Mouse (Mus musculus) G1E (cell line): ENCODE measurements around the gene C5ar2. TPM values are rescaled to one million over a fixed set of nuclear protein-coding genes. Genes with fewer than 3 reads are reported as not detected.

Experiments
- ATAC-seq: 2 replicates; pipeline ENCODE4 v1.8.0; 2016; ENCODE audit warnings: mild to moderate bottlenecking; ENCODE audit not compliant: insufficient number of reproducible peaks, poor library complexity, low FRiP score, severe bottlenecking; ENCODE audit errors: extremely low read depth
- DNase-seq: peaks from one replicate; pipeline ENCODE4 v3.0.0; 2012; ENCODE audit warnings: low spot score
- H3K27me3 ChIP-seq: 2 replicates; pipeline ENCODE4 v1.6.1; 2012; ENCODE audit warnings: mild to moderate bottlenecking, low read length, inconsistent platforms; ENCODE audit not compliant: insufficient read depth
- H3K36me3 ChIP-seq: replicated peaks from 2 replicates; pipeline ENCODE3; 2012; ENCODE audit warnings: mild to moderate bottlenecking, inconsistent platforms
- H3K4me1 ChIP-seq: 2 replicates; pipeline ENCODE4 v1.6.1; 2012; ENCODE audit warnings: low read depth, low read length, inconsistent platforms, mixed read lengths; ENCODE audit not compliant: insufficient read depth
- H3K4me3 ChIP-seq: 2 replicates; pipeline ENCODE4 v1.5.1; 2012; ENCODE audit warnings: low read depth, mild to moderate bottlenecking, inconsistent platforms, low read length, moderate library complexity, mixed read lengths
- H3K9me3 ChIP-seq: replicated peaks from 2 replicates; pipeline ENCODE4 v1.6.1; 2012; ENCODE audit warnings: inconsistent platforms
- CTCF ChIP-seq: IDR thresholded peaks from 2 replicates; pipeline ENCODE4 v1.5.1; 2012; ENCODE audit warnings: low read depth, low read length, inconsistent platforms, mixed read lengths
- GATA1 ChIP-seq: IDR thresholded peaks from 2 replicates; pipeline ENCODE4 v1.6.1; 2012; ENCODE audit warnings: borderline replicate concordance, low read length, inconsistent platforms, mixed read lengths
- GATA2 ChIP-seq: IDR thresholded peaks from 2 replicates; pipeline ENCODE4 v1.6.1; 2012; ENCODE audit warnings: low read depth, low read length, inconsistent platforms, borderline replicate concordance
- POLR2AphosphoS5 ChIP-seq: IDR thresholded peaks from 2 replicates; pipeline ENCODE4 v1.6.1; 2012; ENCODE audit warnings: low read depth, low read length, inconsistent platforms; ENCODE audit not compliant: insufficient replicate concordance
- TAL1 ChIP-seq: conservative IDR thresholded peaks from 2 replicates; pipeline ENCODE4 v1.6.1; 2012; ENCODE audit warnings: low read depth, low read length, inconsistent platforms, mixed read lengths
- polyA plus RNA-seq: library from polyadenylated mRNA; stranded (reverse); fragments of >175 nt; gene quantifications from 2 replicates; pipeline ENCODE4 v1.2.3, GENCODE M21; 2012
- total RNA-seq, 2 experiments: library from RNA; stranded (forward) in 1 of 2; stranded (reverse) in 1 of 2; fragments of 200-1000 nt in 1 of 2; fragments of >200 nt in 1 of 2; fragmentation: Nextera tagmentation in 1 of 2; gene quantifications; 2 replicates each; pipeline ENCODE4 v1.2.3; 2014 to 2017

C5ar2 gene
- total and polyA plus RNA-seq, 3 experiments: 0.02 to 0.27 (median 0.23) TPM

GRCm38 (mm10) chr7:16213986-16214385 is 30.0 kb downstream of the C5ar2 start:
- DNase-seq (no peak), ATAC-seq (no peak)
- H3K27me3 ChIP-seq: no peaks in the 10 kb centered on the region
- no peak for TF ChIP-seq TAL1
- no peak for TF ChIP-seq GATA1
- no peak for TF ChIP-seq POLR2AphosphoS5
- no peak for TF ChIP-seq GATA2
- no peak for TF ChIP-seq CTCF
- H3K4me1 ChIP-seq: 0 out of 2 replicates have a peak, but pooled peaks cover 3% of the 10 kb centered on the region
- H3K36me3 ChIP-seq: peaks cover 95% of the 10 kb centered on the region
- H3K9me3 ChIP-seq: no peaks in the 10 kb centered on the region
- H3K4me3 ChIP-seq: no peak overlapping the region

- Histone ChIP-seq H3K4me3 (no peak overlapping the region), H3K36me3 (peaks cover 95% of the 10 kb centered on the region), H3K9me3 (no peaks in the 10 kb centered on the region), H3K27me3 (no peaks in the 10 kb centered on the region), H3K4me1 (0 out of 2 replicates have a peak, but pooled peaks cover 3% of the 10 kb centered on the region)
- no peak for TF ChIP-seq POLR2AphosphoS5
- no peak for TF ChIP-seq TAL1
- TF ChIP-seq GATA2: no peak
- TF ChIP-seq CTCF: no peak
- TF ChIP-seq GATA1: no peak
- DNase-seq (no peak), ATAC-seq (no peak)
Measured at GRCm38 (mm10) chr7:16213196-16213595, 30.8 kb downstream of the C5ar2 start.

DNA sequence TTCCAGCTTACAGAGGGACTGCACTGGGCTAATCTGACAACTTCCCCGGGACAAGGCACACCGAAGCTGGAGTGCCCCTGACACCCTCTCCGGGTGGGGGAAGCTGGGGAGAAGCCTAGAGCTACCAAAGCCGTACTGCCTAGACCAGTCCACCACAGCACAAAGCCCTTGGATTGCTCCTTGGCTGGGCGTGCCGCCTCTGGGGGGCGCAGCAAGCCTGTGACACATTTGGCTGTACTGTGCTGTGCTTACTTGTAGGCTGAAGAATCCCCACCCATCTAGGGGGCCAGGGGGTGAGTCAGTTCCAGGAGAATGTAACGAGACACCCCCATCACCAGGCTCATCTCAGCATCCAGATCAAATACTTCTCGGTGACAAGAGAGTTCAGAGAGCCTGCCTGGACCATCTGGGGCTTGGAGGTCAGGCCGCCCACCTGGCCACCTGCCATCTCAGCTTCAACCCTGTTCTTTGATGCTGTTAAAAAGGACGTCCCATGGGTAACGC is 33.0 kb downstream of the C5ar2 start:
- H3K27me3 ChIP-seq: no peaks in the 10 kb centered on the region
- DNase-seq (no peak), ATAC-seq (no peak)
- peaks cover 7% of the 10 kb centered on the region; the same call in 1 of the 2 replicates for H3K4me1 ChIP-seq
- H3K9me3 ChIP-seq: no peaks in the 10 kb centered on the region
- no peak overlapping the region for H3K4me3 ChIP-seq
- TF ChIP-seq TAL1: no peak
- TF ChIP-seq CTCF: no peak
- no peak for TF ChIP-seq POLR2AphosphoS5
- TF ChIP-seq GATA2: no peak
- no peak for TF ChIP-seq GATA1
- peaks cover 89% of the 10 kb centered on the region for H3K36me3 ChIP-seq

DNA sequence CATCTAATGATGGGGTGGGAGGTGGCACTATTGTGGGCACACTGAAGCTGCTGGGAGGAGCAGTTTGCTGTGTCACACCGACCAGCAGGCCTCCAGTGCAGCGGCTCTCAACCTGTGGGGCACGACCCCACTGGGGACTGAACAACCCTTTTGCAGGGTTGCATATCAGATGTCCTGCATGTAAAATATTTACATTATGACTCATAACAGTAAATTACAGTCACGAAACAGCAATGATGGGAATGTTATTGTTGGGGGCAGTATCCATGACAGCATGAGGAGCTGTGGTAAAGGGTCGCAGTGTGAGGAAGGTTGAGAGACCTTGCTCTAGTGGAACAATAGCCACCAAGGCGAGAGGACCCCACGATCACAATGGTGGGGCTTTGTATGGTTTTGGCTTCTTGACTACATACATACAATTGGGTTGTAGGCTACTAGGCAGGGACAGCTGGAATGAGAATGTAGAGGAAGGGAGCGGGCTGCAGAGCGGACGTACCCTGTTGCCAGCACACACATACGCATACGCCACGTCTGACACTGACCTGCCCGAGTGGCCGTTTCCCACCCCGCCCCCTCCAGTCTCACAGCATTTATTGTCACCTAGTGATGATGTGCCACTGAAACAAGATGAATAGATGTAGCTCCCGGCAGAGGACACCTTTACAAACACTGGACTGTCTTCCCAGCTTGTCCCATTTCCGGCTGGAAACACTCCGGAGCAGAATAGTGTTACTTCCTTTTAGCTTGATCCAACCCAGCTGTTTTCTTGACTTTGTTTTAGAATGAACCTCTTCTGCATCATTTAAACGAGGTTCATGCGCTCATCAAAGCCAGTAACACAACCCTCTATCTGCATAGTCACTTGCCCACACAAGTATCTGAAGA is 34.9 kb downstream of the C5ar2 start:
- Histone ChIP-seq H3K36me3 (peaks cover 89% of the 10 kb centered on the region), H3K9me3 (no peaks in the 10 kb centered on the region), H3K4me3 (no peak overlapping the region), H3K4me1 (peaks cover 14% of the 10 kb centered on the region), H3K27me3 (no peaks in the 10 kb centered on the region)
- DNase-seq (no peak), ATAC-seq (no peak)
- TF ChIP-seq POLR2AphosphoS5: no peak
- TF ChIP-seq GATA2: no peak
- TF ChIP-seq TAL1: no peak
- TF ChIP-seq GATA1: no peak
- no peak for TF ChIP-seq CTCF

- TF ChIP-seq TAL1 (no peak), POLR2AphosphoS5 (no peak), GATA2 (no peak), GATA1 (no peak), CTCF (no peak)
- H3K36me3 ChIP-seq: peaks cover 89% of the 10 kb centered on the region
Measured at GRCm38 (mm10) chr7:16207496-16207895, 36.5 kb downstream of the C5ar2 start.

GRCm38 (mm10) chr7:16207076-16207475 is 36.9 kb downstream of the C5ar2 start:
- Histone ChIP-seq H3K4me3 (no peak overlapping the region), H3K9me3 (no peaks in the 10 kb centered on the region), H3K27me3 (no peaks in the 10 kb centered on the region), H3K36me3 (peaks cover 93% of the 10 kb centered on the region), H3K4me1 (peaks cover 14% of the 10 kb centered on the region)
- ATAC-seq (no peak), DNase-seq (no peak)
- TF ChIP-seq POLR2AphosphoS5 (no peak), TAL1 (no peak), GATA2 (no peak), CTCF (no peak), GATA1 (no peak)

More at GRCm38 (mm10) chr7:16207496-16207895, 36.5 kb downstream of the C5ar2 start:
- Histone ChIP-seq H3K4me3 (no peak overlapping the region), H3K4me1 (peaks cover 14% of the 10 kb centered on the region), H3K9me3 (no peaks in the 10 kb centered on the region), H3K27me3 (no peaks in the 10 kb centered on the region)
- ATAC-seq: no peak
- no peak for DNase-seq
